Mouse (Mus musculus) forebrain, embryonic 13.5 days (tissue): ENCODE data around the gene Creb3. TPM values are rescaled to one million over a fixed set of nuclear protein-coding genes. Genes with fewer than 3 reads are reported as not detected.

ENCODE experiments used
- ATAC-seq: fragments of 200-750 bp; cut with Nextera tagmentation; 2 replicates; pipeline ENCODE4 v1.8.0; 2017
- H3K27ac ChIP-seq: fragments of 300-500 bp; sonication (generic); 2 replicates; pipeline ENCODE4 v1.5.1; 2015; ENCODE audit warnings: inconsistent platforms, mild to moderate bottlenecking, moderate library complexity
- H3K27me3 ChIP-seq: fragments of 300-500 bp; sonication (generic); 2 replicates; pipeline ENCODE4 v1.6.1; 2015; ENCODE audit warnings: mild to moderate bottlenecking, inconsistent platforms
- H3K36me3 ChIP-seq: fragments of 300-500 bp; sonication (generic); 2 replicates; pipeline ENCODE4 v1.6.1; 2015; ENCODE audit warnings: mild to moderate bottlenecking, inconsistent platforms; ENCODE audit not compliant: poor library complexity, severe bottlenecking
- H3K4me1 ChIP-seq: fragments of 300-500 bp; sonication (generic); 2 replicates; pipeline ENCODE4 v1.6.1; 2015; ENCODE audit warnings: inconsistent platforms
- H3K4me2 ChIP-seq: fragments of 300-500 bp; sonication (generic); 2 replicates; pipeline ENCODE4 v1.6.1; 2015; ENCODE audit warnings: inconsistent platforms, mild to moderate bottlenecking, moderate library complexity
- H3K4me3 ChIP-seq: fragments of 300-500 bp; sonication (generic); 2 replicates; pipeline ENCODE4 v1.5.1; 2015; ENCODE audit warnings: mild to moderate bottlenecking, inconsistent platforms
- H3K9ac ChIP-seq: fragments of 300-500 bp; sonication (generic); 2 replicates; pipeline ENCODE4 v1.6.1; 2015; ENCODE audit warnings: mild to moderate bottlenecking, inconsistent platforms
- H3K9me3 ChIP-seq: fragments of 300-500 bp; sonication (generic); replicated peaks from 2 replicates; pipeline ENCODE4 v1.6.1; 2016; ENCODE audit warnings: inconsistent platforms
- WGBS: fragments of 180-500 bp; shearing (Covaris S2); methylation state at CpG from one replicate; pipeline ENCODE4 v1.1.7; 2015; 5-methylcytosine and 5-hydroxymethylcytosine counted together
- polyA plus RNA-seq: library from polyadenylated mRNA; unstranded; fragments of >200 nt; fragmentation: Nextera tagmentation; extraction: Ambion mirVana; gene quantifications from 2 replicates; pipeline ENCODE4 v1.2.1, GENCODE M21; 2015

The Creb3 gene
- polyA plus RNA-seq = 61.8 and 65.1 TPM in 2 replicates

GRCm38 (mm10) chr4:43561997-43562768 is at the start of gene Creb3, which contains the start of gene Tln1:
Creb3 (plus strand) TSS chr4:43562332.
Tln1 (minus strand) TSS chr4:43562691.
- peak within 1 kb of the TSS; percentile 80 for H3K4me2 ChIP-seq
- H3K4me3 ChIP-seq = peak within 1 kb of the TSS; percentile 90
- H3K4me1 ChIP-seq = peaks cover 46% of the 10 kb centered on the region
- under 1% methylated on average over 60 of the region's 62 CpGs for WGBS
- peak; percentile 96 for ATAC-seq
- H3K27me3 ChIP-seq = no peaks in the 10 kb centered on the region
- peaks cover 34% of the 10 kb centered on the region for H3K36me3 ChIP-seq
- no peaks in the 10 kb centered on the region for H3K9me3 ChIP-seq
- H3K9ac ChIP-seq = peak within 1 kb of the TSS; percentile 95
- H3K27ac ChIP-seq = peak within 1 kb of the TSS; percentile 97

- Histone ChIP-seq H3K27ac (no peak overlapping the region), H3K4me3 (no peak overlapping the region), H3K36me3 (no peaks in the 10 kb centered on the region), H3K9me3 (no peaks in the 10 kb centered on the region), H3K9ac (no peak overlapping the region), H3K4me1 (peaks cover 18% of the 10 kb centered on the region), H3K4me2 (no peak overlapping the region), H3K27me3 (peaks cover 16% of the 10 kb centered on the region)
- 68% methylated on average over 7 of the region's 7 CpGs for WGBS
- ATAC-seq = no peak
Observed at GRCm38 (mm10) chr4:43512653-43513052, 49.5 kb upstream of the Creb3 start.

GRCm38 (mm10) chr4:43513300-43513699 is 48.8 kb upstream of the Creb3 start:
- Histone ChIP-seq H3K9ac (no peak overlapping the region), H3K4me1 (peaks cover 12% of the 10 kb centered on the region), H3K27ac (no peak overlapping the region), H3K36me3 (no peaks in the 10 kb centered on the region), H3K9me3 (no peaks in the 10 kb centered on the region), H3K27me3 (peaks cover 11% of the 10 kb centered on the region), H3K4me3 (no peak overlapping the region), H3K4me2 (no peak overlapping the region)
- no peak for ATAC-seq
- 88% methylated on average over 4 of the region's 4 CpGs for WGBS

- 87% methylated on average over 4 of the region's 4 CpGs for WGBS
Observed at GRCm38 (mm10) chr4:43513791-43514190, 48.3 kb upstream of the Creb3 start.

GRCm38 (mm10) chr4:43515764-43516708 is 46.1 kb upstream of the Creb3 start:
- Histone ChIP-seq H3K9me3 (no peaks in the 10 kb centered on the region), H3K27ac (no peak overlapping the region), H3K27me3 (peaks cover 16% of the 10 kb centered on the region), H3K9ac (no peak overlapping the region), H3K4me2 (no peak overlapping the region), H3K36me3 (no peaks in the 10 kb centered on the region), H3K4me1 (peaks cover 12% of the 10 kb centered on the region; the same call in 1 of the 2 replicates), H3K4me3 (no peak overlapping the region)
- no peak for ATAC-seq
- 76% methylated on average over 11 of the region's 11 CpGs for WGBS

More at GRCm38 (mm10) chr4:43513791-43514190, 48.3 kb upstream of the Creb3 start:
- Histone ChIP-seq H3K27me3 (peaks cover 8% of the 10 kb centered on the region), H3K4me2 (no peak overlapping the region), H3K9me3 (no peaks in the 10 kb centered on the region), H3K36me3 (no peaks in the 10 kb centered on the region), H3K4me1 (peaks cover 9% of the 10 kb centered on the region), H3K9ac (no peak overlapping the region), H3K27ac (no peak overlapping the region), H3K4me3 (no peak overlapping the region)
- no peak for ATAC-seq

GRCm38 (mm10) chr4:43519551-43519950 is 42.6 kb upstream of the Creb3 start:
- no peak for ATAC-seq
- no peaks in the 10 kb centered on the region for H3K9me3 ChIP-seq
- peak overlapping the region; percentile 42 for H3K4me2 ChIP-seq
- 12% methylated on average over 10 of the region's 10 CpGs for WGBS
- H3K9ac ChIP-seq = no peak overlapping the region
- H3K27me3 ChIP-seq = peaks cover 51% of the 10 kb centered on the region
- no peak overlapping the region for H3K4me3 ChIP-seq
- H3K36me3 ChIP-seq = no peaks in the 10 kb centered on the region
- H3K4me1 ChIP-seq = peaks cover 27% of the 10 kb centered on the region
- H3K27ac ChIP-seq = no peak overlapping the region

- WGBS = 16% methylated on average over 6 of the region's 6 CpGs
Observed at GRCm38 (mm10) chr4:43519956-43520355, 42.2 kb upstream of the Creb3 start.

GRCm38 (mm10) chr4:43527880-43528279 is 34.3 kb upstream of the Creb3 start:
- Histone ChIP-seq H3K9me3 (no peaks in the 10 kb centered on the region), H3K4me2 (no peak overlapping the region), H3K36me3 (peaks cover 19% of the 10 kb centered on the region), H3K4me3 (no peak overlapping the region), H3K27ac (no peak overlapping the region), H3K9ac (no peak overlapping the region), H3K4me1 (peaks cover 16% of the 10 kb centered on the region), H3K27me3 (peaks cover 38% of the 10 kb centered on the region)
- 64% methylated on average over 5 of the region's 5 CpGs for WGBS
- no peak for ATAC-seq

More at GRCm38 (mm10) chr4:43519956-43520355, 42.2 kb upstream of the Creb3 start:
- Histone ChIP-seq H3K9ac (no peak overlapping the region), H3K9me3 (no peaks in the 10 kb centered on the region), H3K4me3 (no peak overlapping the region), H3K27ac (no peak overlapping the region), H3K36me3 (no peaks in the 10 kb centered on the region), H3K27me3 (peaks cover 55% of the 10 kb centered on the region), H3K4me1 (peaks cover 28% of the 10 kb centered on the region), H3K4me2 (peak overlapping the region; percentile 42)
- peak; percentile 66 for ATAC-seq

GRCm38 (mm10) chr4:43528487-43528886 is 33.6 kb upstream of the Creb3 start:
- Histone ChIP-seq H3K4me3 (no peak overlapping the region), H3K4me1 (peaks cover 12% of the 10 kb centered on the region), H3K9me3 (no peaks in the 10 kb centered on the region), H3K4me2 (no peak overlapping the region), H3K27me3 (peaks cover 32% of the 10 kb centered on the region), H3K9ac (no peak overlapping the region), H3K36me3 (peaks cover 25% of the 10 kb centered on the region), H3K27ac (no peak overlapping the region)
- no peak for ATAC-seq
- WGBS = 79% methylated on average over 9 of the region's 9 CpGs

- H3K4me2 ChIP-seq = no peak overlapping the region
- ATAC-seq = no peak
- peaks cover 41% of the 10 kb centered on the region for H3K36me3 ChIP-seq
- no peak overlapping the region for H3K27ac ChIP-seq
- no peaks in the 10 kb centered on the region for H3K4me1 ChIP-seq
- no peaks in the 10 kb centered on the region for H3K9me3 ChIP-seq
- no peak overlapping the region for H3K9ac ChIP-seq
- peaks cover 17% of the 10 kb centered on the region for H3K27me3 ChIP-seq
- 82% methylated on average over 8 of the region's 8 CpGs for WGBS
- H3K4me3 ChIP-seq = no peak overlapping the region
Observed at GRCm38 (mm10) chr4:43530081-43530501, 32.0 kb upstream of the Creb3 start.

GRCm38 (mm10) chr4:43530581-43530980 is 31.6 kb upstream of the Creb3 start:
- no peak for ATAC-seq

GRCm38 (mm10) chr4:43533270-43533669 is 28.9 kb upstream of the Creb3 start:
- ATAC-seq = no peak
- H3K9me3 ChIP-seq = no peaks in the 10 kb centered on the region
- H3K4me3 ChIP-seq = no peak overlapping the region
- WGBS = 91% methylated on average over 9 of the region's 9 CpGs
- no peaks in the 10 kb centered on the region for H3K27me3 ChIP-seq
- H3K27ac ChIP-seq = no peak overlapping the region
- H3K4me2 ChIP-seq = no peak overlapping the region
- no peak overlapping the region for H3K9ac ChIP-seq
- H3K4me1 ChIP-seq = no peaks in the 10 kb centered on the region
- H3K36me3 ChIP-seq = peaks cover 73% of the 10 kb centered on the region

More at GRCm38 (mm10) chr4:43530581-43530980, 31.6 kb upstream of the Creb3 start:
- H3K9me3 ChIP-seq = no peaks in the 10 kb centered on the region
- H3K4me2 ChIP-seq = no peak overlapping the region
- 23% methylated on average over 7 of the region's 7 CpGs for WGBS
- H3K9ac ChIP-seq = no peak overlapping the region
- H3K4me1 ChIP-seq = no peaks in the 10 kb centered on the region
- H3K36me3 ChIP-seq = peaks cover 46% of the 10 kb centered on the region
- no peak overlapping the region for H3K27ac ChIP-seq
- H3K27me3 ChIP-seq = peaks cover 12% of the 10 kb centered on the region
- no peak overlapping the region for H3K4me3 ChIP-seq
